Mouse (Mus musculus): Measurements from ENCODE around the gene Arfgef2. TPM values are rescaled to one million over a fixed set of nuclear protein-coding genes. Genes with fewer than 3 reads are reported as not detected.

The Arfgef2 gene
- total RNA-seq, 1 experiment, result 23.6 TPM

DNA sequence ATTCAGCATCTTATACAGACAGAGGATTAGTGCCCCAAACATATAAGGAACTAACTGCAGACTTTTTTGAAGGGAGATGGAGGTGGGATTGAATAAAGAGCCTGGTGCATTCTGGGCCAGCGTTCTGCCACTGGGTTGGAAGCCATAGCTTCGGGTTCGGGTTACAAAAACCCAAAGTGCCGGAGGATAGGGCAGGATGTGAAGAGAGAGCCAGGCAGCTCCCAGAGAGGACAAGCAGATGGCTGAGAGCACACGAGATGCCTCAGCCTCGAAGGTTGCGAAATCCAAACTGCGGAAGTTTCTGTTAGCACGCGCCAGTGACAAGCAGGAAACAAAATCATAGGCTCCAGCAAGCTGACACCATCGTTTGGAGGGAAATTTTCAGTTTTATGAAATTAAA is 34.0 kb upstream of the Arfgef2 start:
- no peaks in the 10 kb centered on the region for H3K9me3 ChIP-seq (ENCODE audit: control insufficient read depth, insufficient read depth, low read depth, low read length)
- no peaks in the 10 kb centered on the region for H3K36me3 ChIP-seq (ENCODE audit: control insufficient read depth, insufficient read depth, low read length, poor library complexity, severe bottlenecking)
- in situ Hi-C loops (cut with MboI; ENCODE audit: low sequenced_read_pairs in 2 of 2, unreplicated experiment in 2 of 2), result no loop called here
- TF ChIP-seq ZNF384 (IDR thresholded peaks at IDR 0.05; ENCODE audit: low read depth, low read length) (no peak), CHD2 (IDR thresholded peaks at IDR 0.05; ENCODE audit: low read depth, low read length) (no peak), ZC3H11A (IDR thresholded peaks at IDR 0.05; ENCODE audit: borderline replicate concordance, low read depth, low read length) (no peak), MAFK (IDR thresholded peaks at IDR 0.05; ENCODE audit: insufficient read depth, low read depth, low read length) (no peak), HCFC1 (IDR thresholded peaks at IDR 0.05; ENCODE audit: borderline replicate concordance, insufficient read depth, low read length) (no peak)
- DNase-seq (ENCODE audit: low read depth, low spot score), result no peak
- no peak overlapping the region for H3K9ac ChIP-seq (ENCODE audit: insufficient read depth, low read depth, low read length, poor library complexity, severe bottlenecking)
- no peaks in the 10 kb centered on the region; a peak in 1 of 4 replicates for H3K4me1 ChIP-seq (ENCODE audit: control insufficient read depth in 2 of 2, insufficient read depth in 2 of 2, low read length in 2 of 2, poor library complexity in 1 of 2)
- H3K4me3 ChIP-seq (ENCODE audit: insufficient read depth in 1 of 2, low read depth in 1 of 2, low read length in 2 of 2, poor library complexity in 1 of 2, severe bottlenecking in 1 of 2), result no peak overlapping the region
- no peak overlapping the region for H3K27ac ChIP-seq (ENCODE audit: insufficient read depth, low read depth, low read length, poor library complexity, severe bottlenecking)

DNA sequence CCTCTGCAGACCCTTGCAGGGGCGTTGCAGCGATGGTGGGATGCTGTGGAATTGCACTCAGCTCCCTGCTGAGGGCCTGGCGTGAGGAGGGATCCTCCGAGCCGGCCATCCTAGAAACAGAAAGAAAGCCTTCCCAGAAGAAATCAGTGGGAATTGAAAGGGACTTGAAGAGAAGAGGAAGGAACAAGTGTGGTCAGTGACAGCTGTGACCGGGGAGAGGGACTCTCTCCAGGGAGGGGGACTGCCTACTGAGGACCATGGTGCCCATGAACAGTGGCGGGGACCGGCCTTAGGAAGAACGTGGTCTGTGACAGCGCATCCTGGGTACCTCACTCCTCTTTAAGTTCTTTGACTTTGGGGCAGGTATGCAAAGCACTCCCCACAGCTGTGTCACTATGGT is 31.8 kb upstream of the Arfgef2 start:
- no peak overlapping the region for H3K27ac ChIP-seq (ENCODE audit: insufficient read depth, low read depth, low read length, poor library complexity, severe bottlenecking)

DNA sequence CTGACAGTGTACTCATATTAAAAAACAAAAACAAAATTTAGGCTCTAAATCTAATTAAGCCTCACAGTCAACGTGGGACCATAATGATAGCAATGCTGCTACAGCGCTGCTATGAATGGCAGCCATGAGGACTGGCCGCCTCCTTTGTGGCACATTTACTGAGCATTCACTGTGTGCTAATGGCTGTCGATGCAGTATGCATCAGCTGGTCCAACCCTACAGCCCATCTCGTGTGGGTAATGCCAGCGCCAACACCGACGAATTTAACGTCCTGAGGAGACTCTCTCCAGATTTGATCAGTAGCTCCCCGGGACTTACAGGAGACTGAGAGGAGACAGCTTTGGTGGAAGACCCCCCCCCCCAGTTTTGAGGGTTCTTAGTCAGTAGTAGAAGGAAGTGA is 31.1 kb upstream of the Arfgef2 start:
- no peak overlapping the region for H3K27ac ChIP-seq (ENCODE audit: insufficient read depth, low read depth, low read length, poor library complexity, severe bottlenecking)
- no peaks in the 10 kb centered on the region for H3K9me3 ChIP-seq (ENCODE audit: control insufficient read depth, insufficient read depth, low read depth, low read length)
- no peak overlapping the region for H3K4me3 ChIP-seq (ENCODE audit: insufficient read depth in 1 of 2, low read depth in 1 of 2, low read length in 2 of 2, poor library complexity in 1 of 2, severe bottlenecking in 1 of 2)
- no peaks in the 10 kb centered on the region for H3K36me3 ChIP-seq (ENCODE audit: control insufficient read depth, insufficient read depth, low read length, poor library complexity, severe bottlenecking)
- DNase-seq (ENCODE audit: low read depth, low spot score), result no peak
- no peak for TF ChIP-seq MAFK (IDR thresholded peaks at IDR 0.05; ENCODE audit: insufficient read depth, low read depth, low read length)
- TF ChIP-seq HCFC1 (IDR thresholded peaks at IDR 0.05; ENCODE audit: borderline replicate concordance, insufficient read depth, low read length), result no peak
- TF ChIP-seq CHD2 (IDR thresholded peaks at IDR 0.05; ENCODE audit: low read depth, low read length), result no peak
- TF ChIP-seq ZNF384 (IDR thresholded peaks at IDR 0.05; ENCODE audit: low read depth, low read length), result no peak
- no peak for TF ChIP-seq ZC3H11A (IDR thresholded peaks at IDR 0.05; ENCODE audit: borderline replicate concordance, low read depth, low read length)
- H3K9ac ChIP-seq (ENCODE audit: insufficient read depth, low read depth, low read length, poor library complexity, severe bottlenecking), result no peak overlapping the region
- in situ Hi-C loops (cut with MboI; ENCODE audit: low sequenced_read_pairs in 2 of 2, unreplicated experiment in 2 of 2), result no loop called here
- no peaks in the 10 kb centered on the region for H3K4me1 ChIP-seq (ENCODE audit: control insufficient read depth in 2 of 2, insufficient read depth in 2 of 2, low read length in 2 of 2, poor library complexity in 1 of 2)

More for the DNA sequence above, 31.8 kb upstream of the Arfgef2 start:
- no peaks in the 10 kb centered on the region for H3K4me1 ChIP-seq (ENCODE audit: control insufficient read depth in 2 of 2, insufficient read depth in 2 of 2, low read length in 2 of 2, poor library complexity in 1 of 2)
- H3K4me3 ChIP-seq (ENCODE audit: insufficient read depth in 1 of 2, low read depth in 1 of 2, low read length in 2 of 2, poor library complexity in 1 of 2, severe bottlenecking in 1 of 2), result no peak overlapping the region
- in situ Hi-C loops (cut with MboI; ENCODE audit: low sequenced_read_pairs in 2 of 2, unreplicated experiment in 2 of 2), result no loop called here
- no peak overlapping the region for H3K9ac ChIP-seq (ENCODE audit: insufficient read depth, low read depth, low read length, poor library complexity, severe bottlenecking)
- no peak for DNase-seq (ENCODE audit: low read depth, low spot score)
- no peak for TF ChIP-seq ZC3H11A (IDR thresholded peaks at IDR 0.05; ENCODE audit: borderline replicate concordance, low read depth, low read length)
- no peak for TF ChIP-seq ZNF384 (IDR thresholded peaks at IDR 0.05; ENCODE audit: low read depth, low read length)
- TF ChIP-seq HCFC1 (IDR thresholded peaks at IDR 0.05; ENCODE audit: borderline replicate concordance, insufficient read depth, low read length), result no peak
- no peak for TF ChIP-seq CHD2 (IDR thresholded peaks at IDR 0.05; ENCODE audit: low read depth, low read length)
- TF ChIP-seq MAFK (IDR thresholded peaks at IDR 0.05; ENCODE audit: insufficient read depth, low read depth, low read length), result no peak
- no peaks in the 10 kb centered on the region for H3K36me3 ChIP-seq (ENCODE audit: control insufficient read depth, insufficient read depth, low read length, poor library complexity, severe bottlenecking)
- H3K9me3 ChIP-seq (ENCODE audit: control insufficient read depth, insufficient read depth, low read depth, low read length), result no peaks in the 10 kb centered on the region

DNA sequence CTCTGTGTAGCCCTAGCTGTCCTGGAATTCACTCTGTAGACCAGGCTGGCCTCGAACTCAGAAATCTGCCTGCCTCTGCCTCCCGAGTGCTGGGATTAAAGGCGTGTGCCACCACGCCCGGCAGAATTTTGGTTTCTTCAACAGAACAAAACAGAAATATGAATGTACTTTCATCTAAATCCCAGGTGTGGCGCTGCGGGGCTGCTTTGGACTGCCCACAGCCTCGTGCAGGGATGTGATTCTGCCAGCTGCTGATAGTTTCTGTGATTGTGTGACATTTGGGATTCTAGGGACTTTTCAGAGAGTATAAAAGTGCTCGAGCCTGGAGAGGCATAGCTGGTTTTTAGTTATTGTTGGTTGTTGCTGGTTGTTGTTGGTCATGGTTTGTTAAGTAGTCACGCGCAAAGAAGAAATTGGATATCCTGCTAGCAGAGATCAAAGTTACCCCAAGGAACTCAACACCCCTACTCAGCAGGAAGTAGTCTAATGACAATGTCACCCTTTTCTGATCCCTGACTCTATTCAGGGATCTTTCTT is 30.0 kb upstream of the Arfgef2 start:
- H3K4me1 ChIP-seq (ENCODE audit: control insufficient read depth in 2 of 2, insufficient read depth in 2 of 2, low read length in 2 of 2, poor library complexity in 1 of 2), result peaks cover 0 to under 1% of the 10 kb centered on the region in 2 experiments; a peak in 1 of 4 replicates
- TF ChIP-seq HCFC1 (IDR thresholded peaks at IDR 0.05; ENCODE audit: borderline replicate concordance, insufficient read depth, low read length) (no peak), CHD2 (IDR thresholded peaks at IDR 0.05; ENCODE audit: low read depth, low read length) (no peak), ZC3H11A (IDR thresholded peaks at IDR 0.05; ENCODE audit: borderline replicate concordance, low read depth, low read length) (no peak), MAFK (IDR thresholded peaks at IDR 0.05; ENCODE audit: insufficient read depth, low read depth, low read length) (no peak), ZNF384 (IDR thresholded peaks at IDR 0.05; ENCODE audit: low read depth, low read length) (no peak)
- no peaks in the 10 kb centered on the region for H3K9me3 ChIP-seq (ENCODE audit: control insufficient read depth, insufficient read depth, low read depth, low read length)
- H3K27ac ChIP-seq (ENCODE audit: insufficient read depth, low read depth, low read length, poor library complexity, severe bottlenecking), result no peak overlapping the region
- no peak overlapping the region for H3K9ac ChIP-seq (ENCODE audit: insufficient read depth, low read depth, low read length, poor library complexity, severe bottlenecking)
- no peak overlapping the region for H3K4me3 ChIP-seq (ENCODE audit: insufficient read depth in 1 of 2, low read depth in 1 of 2, low read length in 2 of 2, poor library complexity in 1 of 2, severe bottlenecking in 1 of 2)
- no peak for DNase-seq (ENCODE audit: low read depth, low spot score)
- in situ Hi-C loops (cut with MboI; ENCODE audit: low sequenced_read_pairs in 2 of 2, unreplicated experiment in 2 of 2), result loop anchor here in 1 of 2 experiments (25.0 kb wide), 1 partner anchor 188 kb away; no protein-coding TSS in a partner anchor
- H3K36me3 ChIP-seq (ENCODE audit: control insufficient read depth, insufficient read depth, low read length, poor library complexity, severe bottlenecking), result no peaks in the 10 kb centered on the region

All from ES-E14 (cell line).